Mouse (Mus musculus) stomach, postnatal 0 days (tissue): Measurements from ENCODE around the gene Cfi. TPM values are rescaled to one million over a fixed set of nuclear protein-coding genes. Genes with fewer than 3 reads are reported as not detected.

Experiments used
- ATAC-seq: fragments of 200-750 bp; cut with Nextera tagmentation; 2 replicates; pipeline ENCODE4 v1.8.0; 2017; ENCODE audit not compliant: low FRiP score, low TSS enrichment
- DNase-seq: peaks from one replicate; pipeline ENCODE4 v3.0.0-alpha.2; 2016; ENCODE audit warnings: low spot score
- H3K27ac ChIP-seq: fragments of 300-500 bp; sonication (generic); replicated peaks from 2 replicates; pipeline ENCODE4 v1.5.1; 2014; ENCODE audit warnings: mild to moderate bottlenecking, control low read depth
- H3K27me3 ChIP-seq: fragments of 300-500 bp; sonication (generic); 2 replicates; pipeline ENCODE4 v1.6.1; 2014; ENCODE audit warnings: low read length; ENCODE audit not compliant: control insufficient read depth, insufficient read depth
- H3K36me3 ChIP-seq: fragments of 300-500 bp; sonication (generic); 2 replicates; pipeline ENCODE4 v1.6.1; 2014; ENCODE audit warnings: low read length, mixed read lengths; ENCODE audit not compliant: control insufficient read depth, insufficient read depth
- H3K4me1 ChIP-seq: fragments of 300-500 bp; sonication (generic); replicated peaks from 2 replicates; pipeline ENCODE4 v1.6.1; 2014; ENCODE audit warnings: antibody characterized with exemption; ENCODE audit not compliant: control insufficient read depth, insufficient read depth
- H3K4me2 ChIP-seq: fragments of 300-500 bp; sonication (generic); replicated peaks from 2 replicates; pipeline ENCODE4 v1.6.1; 2014; ENCODE audit warnings: low read depth, mild to moderate bottlenecking, control low read depth, moderate library complexity
- H3K4me3 ChIP-seq: fragments of 300-500 bp; sonication (generic); 2 replicates; pipeline ENCODE4 v1.5.1; 2014; ENCODE audit warnings: low read depth, low read length, control low read depth
- H3K9ac ChIP-seq: fragments of 300-500 bp; sonication (generic); 2 replicates; pipeline ENCODE4 v1.6.1; 2014; ENCODE audit warnings: mild to moderate bottlenecking, low read length, control low read depth, mixed read lengths
- H3K9me3 ChIP-seq: fragments of 300-500 bp; sonication (generic); 2 replicates; pipeline ENCODE4 v1.6.1; 2016; ENCODE audit warnings: low read length; ENCODE audit not compliant: control insufficient read depth
- CTCF ChIP-seq: IDR thresholded peaks from 2 replicates; pipeline ENCODE4 v1.5.1; 2016; ENCODE audit warnings: antibody characterized with exemption, low read depth, mild to moderate bottlenecking, moderate library complexity
- EP300 ChIP-seq: optimal IDR thresholded peaks from 2 replicates; pipeline ENCODE3; 2016; ENCODE audit warnings: antibody characterized with exemption
- WGBS: fragments of 180-500 bp; shearing (Covaris S2); extraction: QIAGEN DNeasy Blood & Tissue Kit; methylation state at CpG from one replicate; pipeline ENCODE4 v1.1.7; 2014; 5-methylcytosine and 5-hydroxymethylcytosine counted together
- polyA plus RNA-seq: library from polyadenylated mRNA; unstranded; fragments of >200 nt; fragmentation: Nextera tagmentation; extraction: Ambion mirVana; gene quantifications from 2 replicates; pipeline ENCODE4 v1.2.1, GENCODE M21; 2015

The Cfi gene
- polyA plus RNA-seq, 1 experiment from 2014 or later = 152 TPM

GRCm38 (mm10) chr3:129918434-129918833 lies 82.8 kb downstream of the Cfi start:
- ATAC-seq = no peak
- no peaks in the 10 kb centered on the region for H3K27me3 ChIP-seq

DNA sequence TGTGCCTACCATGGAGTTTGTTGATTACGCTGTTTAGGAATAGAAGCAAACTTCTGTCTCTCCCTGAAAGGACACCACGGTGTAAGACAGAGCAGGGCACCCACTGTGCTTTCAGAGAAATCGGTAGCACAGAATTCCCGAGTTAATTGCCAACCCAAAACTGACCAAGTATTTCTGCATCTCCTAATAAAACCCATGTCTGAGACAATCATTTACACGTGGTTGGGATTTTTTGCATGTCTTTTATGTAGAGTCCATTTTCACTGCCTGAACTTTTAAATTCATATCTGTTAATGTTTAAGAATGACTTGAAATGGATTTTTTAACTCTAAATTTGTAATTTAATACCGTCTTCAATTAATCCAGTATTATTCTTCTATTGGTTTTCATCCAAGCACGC lies 87.9 kb downstream of the Cfi start:
- Histone ChIP-seq H3K27ac (no peak overlapping the region), H3K36me3 (no peaks in the 10 kb centered on the region), H3K4me2 (no peak overlapping the region), H3K4me1 (no peaks in the 10 kb centered on the region), H3K4me3 (no peak overlapping the region), H3K9ac (no peak overlapping the region), H3K27me3 (no peaks in the 10 kb centered on the region), H3K9me3 (no peaks in the 10 kb centered on the region)
- TF ChIP-seq CTCF (no peak), EP300 (no peak)
- WGBS = 90% methylated on average over 7 of the region's 7 CpGs
- ATAC-seq (no peak), DNase-seq (no peak)

More at GRCm38 (mm10) chr3:129918434-129918833, 82.8 kb downstream of the Cfi start:
- Histone ChIP-seq H3K4me1 (no peaks in the 10 kb centered on the region), H3K9ac (no peak overlapping the region), H3K4me3 (no peak overlapping the region), H3K36me3 (no peaks in the 10 kb centered on the region), H3K4me2 (no peak overlapping the region), H3K9me3 (no peaks in the 10 kb centered on the region), H3K27ac (no peak overlapping the region)
- WGBS = 16% methylated on average over 13 of the region's 13 CpGs
- TF ChIP-seq CTCF = peak; percentile 90
- TF ChIP-seq EP300 = no peak
- peak; percentile 80 for DNase-seq

Other genes starting within 250 kb of the Cfi start
- gene Egf, start 80.6 kb upstream of the Cfi start, polyA plus RNA-seq = 0.52 and 1.3 TPM in 2 replicates
- gene Lrit3, start 31.9 kb upstream of the Cfi start, polyA plus RNA-seq = 0.29 and 0.32 TPM in 2 replicates
- gene Rrh, start 13.3 kb upstream of the Cfi start, polyA plus RNA-seq = 0.05 TPM in 1 of 2 replicates, not detected in the other
- gene Gar1, start 4.5 kb upstream of the Cfi start, polyA plus RNA-seq = 41.0 and 48.4 TPM in 2 replicates
- 64.7 and 66.7 TPM in 2 replicates for gene Pla2g12a, start 42.7 kb downstream of the Cfi start, polyA plus RNA-seq
- 164 and 176 TPM in 2 replicates for gene Casp6, start 65.5 kb downstream of the Cfi start, polyA plus RNA-seq
- 8.0 and 8.7 TPM in 2 replicates for gene Mcub, start 134.3 kb downstream of the Cfi start, polyA plus RNA-seq
- 10.9 and 12.7 TPM in 2 replicates for gene Sec24b, start 225.7 kb downstream of the Cfi start, polyA plus RNA-seq